Mouse (Mus musculus) induced T-regulatory cell, adult 2 months (primary cell): ENCODE data around the gene Rybp.

ENCODE experiments used
- DNase-seq: peaks from one replicate; pipeline ENCODE4 v3.0.0-alpha.2; 2012; ENCODE audit warnings: low read depth

The Rybp gene

DNA sequence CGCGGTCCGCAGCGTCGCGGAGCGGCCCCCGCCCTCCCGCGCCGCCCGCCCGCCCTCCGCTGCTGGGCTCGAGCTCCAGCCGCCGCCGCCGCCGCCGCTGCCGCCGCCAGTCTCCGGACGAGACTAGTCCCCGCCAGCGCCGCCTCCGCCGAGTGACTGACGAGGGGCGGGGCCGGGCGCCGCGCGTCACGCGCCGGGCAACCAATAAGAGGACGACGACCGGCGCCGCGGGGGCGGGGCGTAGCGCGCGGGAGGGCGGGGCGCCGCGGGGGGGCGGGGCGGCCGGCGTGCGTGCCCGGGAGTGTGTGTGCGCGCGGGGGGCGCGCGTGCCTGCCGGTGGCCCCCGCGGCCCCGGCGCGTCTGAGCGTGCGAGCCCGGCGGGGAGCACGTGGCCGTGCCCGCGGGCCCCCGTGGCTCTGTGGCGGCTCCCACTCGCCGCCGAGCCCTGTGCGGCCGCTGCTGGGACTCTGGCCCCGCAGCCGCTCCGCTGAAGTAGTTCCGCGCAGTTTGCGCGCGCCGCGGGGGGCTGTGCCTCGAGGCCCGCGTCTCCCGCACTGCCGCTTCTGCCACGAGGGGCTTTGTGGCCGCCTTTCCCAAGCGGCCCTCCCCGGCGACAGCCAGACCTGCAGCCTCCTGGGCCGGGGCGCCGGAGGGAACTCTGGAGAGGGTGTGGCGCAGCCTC, at the start of gene Rybp:
Gene Rybp, minus strand, starts transcription at position 152 of the 682 bp plus-strand sequence.
- DNase-seq = peak; percentile 93

GRCm38 (mm10) chr6:100336591-100337148, 49.4 kb upstream of the Rybp start:
- DNase-seq = no peak

DNA sequence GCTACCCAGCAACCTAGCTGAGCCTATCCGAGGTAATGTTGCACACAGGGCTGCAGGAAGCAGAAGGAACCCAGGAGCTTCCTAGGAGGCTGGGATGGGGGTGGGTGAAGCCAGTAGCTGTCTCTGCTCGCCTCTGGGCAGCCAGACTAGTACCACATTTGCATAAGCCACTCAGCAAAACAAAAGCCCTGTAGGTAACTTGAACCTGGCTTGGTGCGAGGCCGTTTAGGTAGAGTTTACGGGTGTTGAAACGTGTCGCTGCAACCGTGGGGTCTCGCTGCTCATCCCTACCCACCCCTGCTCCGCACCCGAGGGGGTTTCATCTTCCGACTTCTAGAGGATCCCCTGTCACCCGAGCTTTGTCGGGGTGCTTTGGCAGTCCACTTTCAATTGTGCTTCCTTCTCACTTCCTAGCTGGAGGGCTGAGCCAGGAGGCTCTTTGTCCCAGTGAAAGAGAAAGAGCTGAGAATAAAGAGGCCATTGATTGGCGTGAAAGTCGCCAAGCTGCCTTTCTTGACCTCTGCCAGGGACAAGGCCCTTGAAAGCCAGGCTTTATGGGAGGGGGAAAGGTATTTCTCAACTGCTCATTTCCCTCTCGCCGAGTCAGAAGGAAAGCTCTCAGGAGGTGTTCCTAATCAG, 48.3 kb upstream of the Rybp start:
- no peak for DNase-seq

- no peak for DNase-seq
These were observed 46.5 kb upstream of the Rybp start for GRCm38 (mm10) chr6:100333745-100334144.

- no peak for DNase-seq
These were observed 45.2 kb upstream of the Rybp start for GRCm38 (mm10) chr6:100332479-100332878.

GRCm38 (mm10) chr6:100331582-100331981, 44.3 kb upstream of the Rybp start:
- DNase-seq = no peak

GRCm38 (mm10) chr6:100331055-100331454, 43.8 kb upstream of the Rybp start:
- no peak for DNase-seq

GRCm38 (mm10) chr6:100329542-100329941, 42.3 kb upstream of the Rybp start:
- no peak for DNase-seq

- DNase-seq = no peak
These were observed 39.8 kb upstream of the Rybp start for GRCm38 (mm10) chr6:100327050-100327449.

DNA sequence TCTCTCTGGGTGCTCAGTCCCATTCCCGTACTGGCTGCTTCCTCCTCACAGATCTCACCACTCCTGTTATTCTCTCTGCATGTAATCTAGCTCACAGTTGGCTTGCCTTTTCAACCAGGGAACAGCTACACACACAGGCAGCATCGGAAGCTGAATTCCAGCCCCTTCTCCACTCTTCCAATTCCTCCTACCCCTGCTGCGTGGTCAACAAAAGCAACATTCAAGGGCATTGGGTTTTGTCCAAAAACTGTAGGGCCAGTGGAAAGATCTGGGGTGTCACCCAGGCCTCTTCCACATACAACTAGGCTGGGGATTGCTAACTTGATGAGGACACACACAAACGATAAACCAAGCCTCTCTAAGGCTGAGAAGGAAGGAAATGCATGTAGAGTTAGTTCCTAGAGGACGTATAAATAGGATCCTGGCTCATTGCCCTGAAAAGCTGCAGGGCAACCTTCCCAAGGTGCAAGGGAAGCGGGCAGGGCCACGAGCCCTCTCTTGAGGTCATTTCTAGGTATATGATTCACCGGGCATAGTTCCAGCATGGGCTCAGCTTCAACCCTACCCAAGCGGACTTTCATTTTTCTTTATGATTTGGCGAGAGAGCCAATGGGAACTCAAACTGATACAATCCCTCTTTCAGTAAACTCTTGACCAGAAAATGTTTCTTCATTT, 36.6 kb upstream of the Rybp start:
- no peak for DNase-seq

- no peak for DNase-seq
These were observed 35.3 kb upstream of the Rybp start for GRCm38 (mm10) chr6:100322561-100322960.

DNA sequence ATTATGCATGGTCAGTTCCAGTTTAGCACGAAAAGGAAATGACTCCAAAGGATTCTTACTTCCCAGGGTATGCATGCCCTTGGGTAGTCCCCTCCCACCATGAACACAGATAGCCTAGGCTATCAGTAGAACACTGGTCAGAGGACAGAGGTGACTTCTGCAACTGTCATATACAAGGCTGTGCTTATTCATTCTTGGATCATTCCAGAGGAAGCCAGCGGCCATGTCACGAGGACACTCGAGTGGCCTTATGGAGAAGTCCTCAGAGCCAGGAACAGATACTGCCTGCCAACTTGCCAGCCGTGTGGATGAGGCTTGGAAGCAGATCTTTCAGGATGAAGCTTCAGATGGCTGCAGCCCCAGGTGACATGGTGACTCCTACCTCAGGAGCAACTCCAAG, 34.9 kb upstream of the Rybp start:
- DNase-seq = no peak

DNA sequence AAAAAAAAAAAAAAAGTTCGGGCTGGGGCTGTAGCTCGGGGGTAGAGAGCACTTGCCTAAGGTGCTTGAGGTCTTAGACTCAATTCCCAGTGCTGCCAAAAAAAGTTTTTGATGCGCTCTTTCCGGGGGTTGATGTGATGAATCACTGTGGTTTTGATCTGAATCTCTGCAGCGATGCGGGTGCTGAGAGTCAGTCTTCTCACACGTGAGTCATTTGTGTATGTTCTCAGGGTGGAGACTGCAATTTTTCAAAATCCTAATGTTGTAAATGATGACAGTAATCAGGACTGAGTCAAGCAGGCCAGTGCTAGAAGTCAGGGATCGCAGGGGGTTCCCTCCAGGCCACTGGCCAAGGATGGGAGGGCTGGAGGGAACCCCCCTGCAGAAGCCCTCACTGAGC, 26.9 kb upstream of the Rybp start:
- peak; percentile 50 for DNase-seq

DNA sequence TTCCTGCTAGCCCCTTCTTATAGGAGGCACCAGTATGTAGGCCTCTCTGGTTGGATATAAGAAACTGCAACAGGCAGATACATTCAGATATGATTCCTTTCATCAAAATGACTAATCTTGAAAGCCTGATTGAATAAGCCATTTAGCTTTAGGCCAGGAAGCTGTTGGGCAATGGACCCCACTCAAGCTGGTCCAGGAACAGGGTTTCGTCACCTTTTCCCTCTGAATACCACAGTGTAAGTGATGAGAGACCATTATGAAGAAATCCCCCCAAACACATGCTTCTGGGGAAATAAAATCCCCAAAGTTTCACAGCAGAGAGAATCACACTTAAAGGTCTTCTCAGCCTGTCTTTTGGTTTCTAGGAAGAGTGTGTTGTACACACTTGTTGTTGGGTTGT, 23.9 kb upstream of the Rybp start:
- no peak for DNase-seq

DNA sequence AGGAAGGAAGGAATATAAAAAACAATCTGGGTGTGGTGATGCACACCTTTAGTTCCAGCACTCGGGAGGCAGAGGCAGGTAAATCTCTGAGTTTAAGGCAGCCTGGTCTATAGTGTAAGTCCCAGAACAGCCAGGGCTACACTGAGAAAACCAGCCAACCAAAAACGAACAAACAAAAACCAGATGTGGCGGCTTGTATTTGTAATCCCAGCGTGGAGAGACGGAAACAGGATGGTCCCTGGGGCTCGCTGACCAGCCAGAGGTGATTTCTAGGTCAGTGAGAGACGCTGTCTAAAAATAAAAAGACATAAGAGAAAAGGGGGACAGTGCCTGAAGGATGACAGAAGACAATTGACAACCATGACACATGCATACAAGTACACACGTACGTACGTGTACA, 17.5 kb upstream of the Rybp start:
- no peak for DNase-seq

DNA sequence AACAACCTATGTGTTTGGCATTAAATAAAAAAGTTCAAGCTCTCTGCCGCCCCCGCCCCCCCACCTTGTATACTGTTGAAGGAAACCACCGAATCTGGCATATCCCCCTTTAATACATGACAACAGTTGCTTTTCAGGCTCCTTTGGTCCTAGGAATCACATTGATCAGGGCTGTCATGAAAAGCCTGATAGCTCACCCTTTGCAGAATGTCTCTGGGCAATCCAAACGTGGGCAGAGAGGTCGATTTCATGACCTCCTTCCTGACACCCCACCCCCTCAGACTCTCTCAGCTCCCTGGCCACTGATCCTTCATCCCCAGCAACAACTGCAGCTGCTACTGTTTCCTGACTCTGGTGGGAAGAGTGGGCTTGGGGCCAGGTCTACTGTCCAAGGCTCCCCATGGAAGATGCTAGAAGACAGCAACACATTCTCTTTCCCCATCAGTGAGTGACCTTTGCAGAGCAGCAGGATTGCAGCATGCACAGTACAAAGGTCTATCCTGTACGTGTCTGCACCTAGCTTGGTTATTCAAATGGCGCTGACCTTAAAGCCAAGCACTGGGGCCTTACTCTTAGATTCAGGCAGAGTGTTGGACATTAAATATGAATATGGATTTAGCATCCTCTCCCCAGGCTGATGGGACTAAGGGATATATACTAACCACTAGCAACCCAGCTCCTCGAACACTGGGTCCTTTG, 14.3 kb upstream of the Rybp start:
- DNase-seq = no peak

- DNase-seq = no peak
These were observed 13.5 kb upstream of the Rybp start for GRCm38 (mm10) chr6:100300831-100301230.

- no peak for DNase-seq
These were observed 11.7 kb upstream of the Rybp start for GRCm38 (mm10) chr6:100298945-100299344.

- DNase-seq = no peak
These were observed 10.3 kb upstream of the Rybp start for GRCm38 (mm10) chr6:100297536-100297935.

GRCm38 (mm10) chr6:100292411-100292810, 5.1 kb upstream of the Rybp start:
- DNase-seq = no peak

DNA sequence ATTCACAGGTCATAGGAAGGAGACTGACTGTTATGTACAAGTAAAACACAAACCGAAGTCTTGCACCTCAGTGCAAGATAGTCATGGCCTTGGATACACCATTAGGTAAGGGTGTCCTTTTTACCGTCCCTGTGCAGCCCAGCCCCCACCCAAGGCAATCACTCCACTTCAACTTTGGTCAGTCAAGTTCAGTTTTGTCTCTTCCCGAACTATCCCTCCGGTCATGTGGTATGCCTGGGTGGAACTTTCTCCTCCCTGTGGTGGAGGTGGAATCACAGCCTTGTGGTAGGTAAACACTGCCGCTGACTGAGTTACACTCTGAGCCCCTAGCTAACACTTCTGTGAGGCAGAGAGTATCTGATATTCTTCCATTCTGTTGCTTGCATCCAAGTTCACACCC, 1.8 kb upstream of the Rybp start:
- no peak for DNase-seq

DNA sequence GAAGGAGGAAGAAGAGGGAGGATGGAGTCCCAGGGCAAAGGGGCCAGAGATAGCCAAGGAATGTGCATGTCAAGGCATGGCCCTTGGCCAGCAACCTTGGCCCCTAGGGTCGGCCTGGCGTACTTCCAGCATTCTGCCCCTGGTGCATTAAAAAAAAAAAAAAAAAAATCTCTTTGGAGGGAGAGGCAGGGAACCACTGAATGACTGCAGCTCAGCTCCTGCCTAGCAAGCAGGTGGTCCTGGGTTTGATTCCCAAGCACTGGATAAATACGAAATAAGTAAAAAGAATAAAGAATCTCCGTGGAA, 1.4 kb upstream of the Rybp start:
- DNase-seq = no peak
